Mouse (Mus musculus) frontal cortex, postnatal 25 days (tissue): ENCODE data around the gene Setd3.
A peak's percentile ranks its signal among the peaks of the same experiment; 100 is the strongest.

ENCODE experiments used
- DNase-seq, 2 experiments: peaks; one replicate each; pipeline ENCODE4 v3.0.0; 2022; ENCODE audit warnings: low spot score in 2 of 2

The Setd3 gene

GRCm38 (mm10) chr12:108179246-108179320 is at the start of gene Setd3:
Gene Setd3, minus strand, starts transcription at chr12:108179314.
- no peak for DNase-seq

GRCm38 (mm10) chr12:108227527-108227926 is 48.4 kb upstream of the Setd3 start:
- DNase-seq, result no peak

GRCm38 (mm10) chr12:108226941-108227340 is 47.8 kb upstream of the Setd3 start:
- no peak for DNase-seq

DNA sequence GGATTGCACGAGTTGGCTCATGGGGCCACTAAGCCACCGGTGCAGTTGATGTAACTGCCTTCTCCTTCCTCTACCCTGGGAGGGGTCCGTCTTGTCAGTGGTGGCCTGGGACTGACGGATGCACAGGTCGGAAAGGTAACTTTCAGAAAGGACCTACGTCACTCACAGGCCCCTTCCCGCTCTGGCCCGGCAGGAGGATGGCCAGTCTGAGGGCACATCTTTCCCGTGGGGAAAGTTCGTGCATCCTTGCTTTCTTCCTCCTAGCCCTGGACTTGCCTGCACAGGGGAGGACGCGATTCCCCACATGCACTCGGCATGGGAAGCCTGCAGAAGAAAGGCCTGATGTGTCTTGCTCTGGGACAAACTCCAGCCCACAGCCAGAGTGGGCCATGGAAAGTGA is 47.1 kb upstream of the Setd3 start:
- DNase-seq, result no peak

DNA sequence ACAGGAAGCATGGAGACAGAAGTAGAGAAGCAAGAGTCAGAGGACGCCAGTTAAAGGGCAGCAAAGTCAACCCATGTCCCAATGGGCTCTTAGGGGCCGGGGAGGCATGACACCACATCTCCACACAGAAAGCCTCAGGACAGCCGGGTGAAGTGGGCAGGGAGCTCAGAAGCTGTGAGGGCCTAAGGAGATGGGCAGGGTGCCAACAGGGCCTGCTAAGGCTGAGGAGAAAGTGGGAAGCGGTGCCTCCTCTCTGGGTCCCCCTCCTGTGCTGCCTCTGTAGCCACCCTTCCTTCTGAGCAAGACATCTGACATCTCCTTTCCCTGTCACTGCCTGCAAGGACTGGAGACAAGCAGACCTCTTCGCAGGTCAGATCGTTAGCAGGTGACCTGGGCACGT is 46.7 kb upstream of the Setd3 start:
- no peak for DNase-seq

- no peak for DNase-seq
These were observed 44.2 kb upstream of the Setd3 start for GRCm38 (mm10) chr12:108223357-108223756.

GRCm38 (mm10) chr12:108221712-108222111 is 42.6 kb upstream of the Setd3 start:
- DNase-seq, result no peak

GRCm38 (mm10) chr12:108221206-108221605 is 42.1 kb upstream of the Setd3 start:
- no peak for DNase-seq

DNA sequence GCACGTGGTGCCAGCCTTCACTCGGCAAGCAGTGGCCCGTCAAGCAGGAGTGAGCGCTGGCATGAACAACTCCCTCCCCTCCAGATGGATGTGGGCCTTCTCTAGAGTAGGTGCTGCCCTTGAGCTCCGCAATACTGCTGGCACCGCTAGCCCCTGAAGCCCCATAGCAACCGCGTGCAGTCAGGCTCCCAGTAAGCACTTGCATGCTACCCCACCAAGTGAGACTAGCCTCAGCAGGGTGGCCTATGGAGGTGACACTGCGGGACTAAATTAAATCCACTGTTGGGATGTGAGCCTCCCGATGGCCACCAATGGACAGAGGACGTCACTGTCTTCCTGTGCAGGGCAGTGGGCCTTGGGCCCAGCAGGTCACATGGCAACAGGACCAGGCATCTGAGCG is 41.5 kb upstream of the Setd3 start:
- no peak for DNase-seq

DNA sequence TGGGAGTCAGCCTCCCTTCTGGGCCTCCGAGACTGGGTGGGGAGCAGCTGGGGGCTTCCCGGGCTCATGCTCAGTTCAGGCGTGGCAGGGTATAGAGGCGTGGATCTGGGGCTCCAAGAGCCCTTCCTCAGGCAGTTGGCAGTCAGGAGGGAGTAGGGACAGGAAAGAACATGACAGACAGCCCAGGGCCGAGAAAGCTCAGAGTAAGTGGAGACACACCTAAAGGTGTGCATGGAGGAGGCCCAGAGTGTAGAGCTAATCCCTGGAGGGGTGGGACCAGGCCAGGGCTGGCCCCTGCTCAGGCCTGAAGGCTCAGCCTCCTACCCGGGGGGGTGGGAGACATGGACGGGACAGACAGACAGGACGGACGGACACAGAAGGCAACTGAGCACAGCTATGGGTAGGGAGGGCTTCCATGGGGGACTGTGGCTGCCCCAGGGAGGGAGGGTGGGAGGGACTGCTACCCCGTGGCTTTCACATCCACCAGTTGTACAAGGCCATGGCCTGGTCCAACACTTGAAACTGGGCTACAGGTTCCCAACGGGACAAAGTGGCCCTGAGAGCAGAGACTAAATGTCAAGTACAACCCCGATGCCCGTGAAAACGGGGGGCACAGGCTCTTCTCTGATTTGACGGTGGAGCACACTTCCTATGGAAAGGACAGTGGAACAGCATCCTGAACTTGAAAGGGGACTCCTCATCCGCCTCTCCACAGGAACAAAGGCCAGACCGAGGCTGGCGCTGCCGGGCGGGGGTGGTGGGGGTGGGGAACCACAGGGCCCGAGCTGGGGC is 40.9 kb upstream of the Setd3 start:
- DNase-seq, result no peak

DNA sequence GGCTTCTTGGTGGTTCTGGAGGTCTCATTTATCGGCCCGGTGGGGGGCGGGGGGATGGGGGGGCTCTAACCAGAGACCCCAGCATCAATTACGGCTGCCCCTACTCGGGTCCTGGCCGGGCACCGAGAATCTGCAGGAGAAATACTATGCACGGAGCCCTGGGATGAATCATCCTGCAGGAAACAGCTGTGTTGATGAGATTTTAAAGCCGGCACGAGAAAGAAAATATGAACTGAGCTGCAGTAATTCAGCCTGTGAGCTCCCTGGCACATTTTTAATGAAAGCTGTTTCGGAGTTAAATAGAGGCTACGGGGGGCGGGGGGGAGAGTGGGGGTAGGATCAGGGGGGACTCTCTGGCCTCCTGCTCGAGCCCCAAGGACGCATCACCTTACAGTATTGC is 40.0 kb upstream of the Setd3 start:
- no peak for DNase-seq

- DNase-seq, result peak in 1 of 2 experiments; percentile 55
These were observed 38.5 kb upstream of the Setd3 start for GRCm38 (mm10) chr12:108217572-108217971.

GRCm38 (mm10) chr12:108216611-108217370 is 37.7 kb upstream of the Setd3 start:
- DNase-seq, result no peak

DNA sequence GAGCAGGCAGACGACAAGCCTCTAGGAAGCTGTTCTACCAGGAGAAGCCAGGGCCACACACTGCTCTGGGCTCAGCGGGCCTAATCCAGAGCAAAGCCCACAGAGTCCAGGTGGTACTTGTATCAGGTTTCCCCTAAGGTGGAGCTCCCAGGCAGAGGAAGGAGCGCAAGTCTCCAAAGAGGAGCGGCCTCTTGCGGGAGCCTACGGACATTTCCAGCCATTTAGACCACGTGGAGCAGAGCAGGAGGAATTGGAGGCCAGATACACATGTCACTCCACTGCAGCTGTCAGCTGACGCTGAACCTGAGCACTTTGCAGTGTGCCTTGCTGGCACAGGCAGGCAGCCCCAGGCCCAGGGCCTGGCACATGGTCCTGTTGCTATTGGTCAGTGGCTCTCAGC is 36.0 kb upstream of the Setd3 start:
- no peak for DNase-seq

DNA sequence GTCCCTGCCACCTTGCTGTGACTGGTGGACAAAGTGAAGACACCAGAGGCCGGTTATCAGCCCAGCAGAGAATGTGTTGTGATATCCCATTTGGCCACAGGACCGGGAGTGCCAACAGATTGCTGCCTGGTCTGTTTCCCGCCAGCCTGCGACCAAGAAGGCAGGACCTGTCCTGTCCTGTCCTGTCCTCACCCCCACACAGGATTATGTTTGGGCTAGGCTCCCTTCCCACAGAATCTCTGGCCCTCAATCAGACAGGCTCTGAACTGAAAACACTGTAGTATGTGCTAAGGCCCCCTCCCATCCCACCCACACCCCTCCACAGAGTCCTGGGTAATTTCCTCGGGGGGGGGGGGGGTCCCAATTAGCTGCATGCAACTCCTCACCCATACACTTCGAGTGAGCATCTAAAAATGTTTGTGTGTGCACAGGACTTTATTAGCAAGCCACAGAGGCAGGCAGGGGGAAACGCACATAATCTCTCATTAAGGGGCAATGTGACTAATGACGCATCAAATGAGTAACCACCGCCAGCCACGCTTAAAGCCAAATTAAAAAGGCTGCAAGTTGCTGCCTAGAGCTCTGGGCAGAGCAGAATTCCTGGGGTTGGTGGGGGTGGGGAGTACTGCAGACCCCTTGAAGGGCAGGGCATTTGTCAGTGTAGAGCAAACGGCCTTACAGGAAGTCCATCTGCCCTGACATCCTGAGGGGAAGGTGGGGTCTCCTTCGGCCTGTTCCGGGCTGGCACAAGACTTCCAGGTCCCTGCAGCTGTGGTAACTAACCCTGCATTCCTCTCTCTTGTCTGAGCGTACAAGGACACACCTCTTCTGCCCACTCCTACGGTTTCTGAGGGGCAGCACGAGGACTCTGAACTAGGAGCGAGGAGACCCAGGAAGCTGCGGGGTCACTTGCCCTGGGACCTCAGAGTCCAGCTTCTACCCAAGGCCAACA is 34.3 kb upstream of the Setd3 start:
- DNase-seq, result no peak

GRCm38 (mm10) chr12:108212476-108212875 is 33.4 kb upstream of the Setd3 start:
- DNase-seq, result no peak

DNA sequence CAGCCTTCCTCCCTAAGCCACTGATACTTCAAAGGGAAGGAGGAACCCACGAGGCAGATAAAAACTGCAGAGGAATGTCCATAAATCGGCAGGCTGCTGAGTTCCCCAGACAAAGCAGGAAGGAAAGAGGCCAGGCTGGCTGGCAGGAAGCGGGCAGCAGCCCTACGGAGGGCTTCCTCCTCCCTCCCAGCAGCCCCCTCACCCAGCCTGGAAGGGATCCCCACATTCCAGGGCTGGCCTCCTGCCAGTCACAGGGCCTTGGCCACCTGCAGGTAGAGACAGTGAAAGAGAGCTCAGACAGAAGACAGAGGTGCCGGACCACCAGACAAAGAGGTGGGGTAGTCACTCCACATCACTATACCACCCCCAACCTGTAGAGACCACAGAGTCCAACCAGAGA is 33.0 kb upstream of the Setd3 start:
- no peak for DNase-seq

DNA sequence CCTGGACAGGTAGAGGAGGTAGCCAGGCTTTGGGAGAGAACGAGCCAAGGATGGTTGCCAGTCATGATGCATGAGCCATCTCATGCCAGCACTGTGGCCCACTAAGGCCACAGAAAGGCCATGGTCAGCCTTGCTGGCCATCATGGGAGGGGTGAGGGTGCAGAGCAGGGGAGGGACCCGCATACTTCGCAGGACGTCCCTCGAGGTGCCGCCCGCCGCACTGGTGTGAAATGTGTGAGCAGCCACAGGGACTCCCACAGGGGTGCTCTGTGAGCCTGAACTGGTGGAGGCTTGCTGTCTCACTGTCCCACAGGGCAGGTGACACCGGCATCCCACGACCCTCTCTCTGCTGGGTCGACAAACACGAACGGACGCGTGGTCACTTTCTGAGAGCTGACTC is 31.5 kb upstream of the Setd3 start:
- no peak for DNase-seq

GRCm38 (mm10) chr12:108208726-108209438 is 29.8 kb upstream of the Setd3 start:
- DNase-seq, result peak; percentile 62 to 71

DNA sequence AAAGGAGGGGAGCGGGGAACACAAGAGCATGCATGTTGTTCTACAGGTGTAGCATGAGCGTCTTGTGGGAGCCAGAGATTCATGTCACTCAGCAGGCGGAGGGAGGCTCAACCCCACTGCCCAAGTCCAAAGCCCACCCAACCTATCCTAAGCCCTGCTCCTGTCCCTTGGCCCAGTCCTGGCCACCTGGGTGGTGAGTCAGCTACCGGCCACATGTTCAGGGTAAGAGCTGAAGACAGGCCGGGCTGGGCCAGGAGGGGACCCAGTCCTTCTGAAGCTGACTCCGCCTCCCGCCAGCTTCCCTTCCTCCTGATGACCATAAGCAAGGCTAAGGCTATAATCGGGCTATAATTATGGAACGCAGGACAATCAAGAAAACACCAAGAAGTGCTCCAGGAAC is 29.1 kb upstream of the Setd3 start:
- DNase-seq, result no peak

- peak; percentile 64 to 76 for DNase-seq
These were observed 27.5 kb upstream of the Setd3 start for GRCm38 (mm10) chr12:108206641-108207040.

DNA sequence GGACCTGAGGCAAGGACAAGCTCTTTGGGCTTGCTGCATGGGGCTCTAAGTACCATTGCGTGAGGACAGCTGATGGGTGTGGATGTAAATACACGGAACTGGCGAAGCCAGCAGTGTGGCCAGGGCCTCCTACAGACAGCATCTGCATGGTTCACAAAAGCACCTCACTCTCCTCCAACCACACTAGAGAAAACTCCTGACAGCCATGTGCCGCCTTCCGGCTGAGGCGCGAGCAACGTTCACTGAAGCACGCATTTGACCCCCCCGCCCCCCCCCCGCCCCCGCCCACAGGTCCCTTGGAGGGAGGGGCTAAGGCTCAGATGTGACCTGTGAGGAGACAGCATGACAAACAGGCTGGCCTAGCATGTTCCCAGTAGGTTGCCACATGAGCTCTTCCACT is 25.9 kb upstream of the Setd3 start:
- DNase-seq, result no peak
